Mouse (Mus musculus) lung, adult 2 months (tissue): ENCODE data around the gene Proser2.

Experiments used
- CTCF ChIP-seq: fragments of 200-500 bp; IDR thresholded peaks from 2 replicates; pipeline ENCODE4 v1.5.1; 2011; ENCODE audit warnings: mild to moderate bottlenecking, low read length, control low read depth; ENCODE audit not compliant: insufficient read depth
- POLR2A ChIP-seq: fragments of 200-500 bp; IDR thresholded peaks from 2 replicates; pipeline ENCODE4 v1.6.1; 2011; ENCODE audit warnings: low read depth, mild to moderate bottlenecking, control low read depth, low read length, borderline replicate concordance; ENCODE audit errors: extremely low read depth

GRCm38 (mm10) chr2:6146901-6147300, 16.9 kb upstream of the Proser2 start:
- TF ChIP-seq CTCF (no peak), POLR2A (no peak)
